Mouse (Mus musculus): ENCODE data around the gene Prox1.

The Prox1 gene

GRCm38 (mm10) chr1:190079643-190080275 lies 90.8 kb downstream of the Prox1 start:
- DNase-seq (ENCODE audit: low read depth), result no peak

DNA sequence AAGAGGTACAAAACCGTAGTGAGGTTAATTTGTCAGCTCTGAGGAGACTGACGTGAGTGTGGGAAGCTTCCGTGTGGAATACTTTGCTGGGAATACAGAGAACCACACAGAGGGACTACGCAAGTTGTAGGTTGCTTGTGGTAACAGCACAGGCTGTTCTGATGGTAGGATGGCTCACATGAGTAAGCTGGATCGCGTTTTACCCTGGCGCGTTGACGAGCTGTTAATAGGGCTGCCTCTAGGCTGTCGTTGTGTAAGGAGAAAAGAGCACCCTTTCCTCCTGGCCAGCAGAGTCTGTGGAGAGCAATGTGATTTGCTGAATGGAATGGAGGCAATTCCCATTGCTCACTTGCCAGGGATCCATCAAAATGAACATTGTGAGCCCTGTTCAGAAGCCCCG lies 93.9 kb downstream of the Prox1 start:
- no peak for DNase-seq (ENCODE audit: low read depth)
